Mouse (Mus musculus) stomach, embryonic 14.5 days (tissue): Measurements from ENCODE around the gene Flcn. TPM values are rescaled to one million over a fixed set of nuclear protein-coding genes. Genes with fewer than 3 reads are reported as not detected.
A peak's percentile ranks its signal among the peaks of the same experiment; 100 is the strongest.

Experiments
- ATAC-seq: fragments of 200-750 bp; cut with Nextera tagmentation; 2 replicates; pipeline ENCODE4 v1.8.0; 2017; ENCODE audit warnings: low read depth, moderate TSS enrichment; ENCODE audit not compliant: insufficient number of reproducible peaks, insufficient read depth, low FRiP score
- H3K27ac ChIP-seq: fragments of 300-500 bp; sonication (generic); 2 replicates; pipeline ENCODE4 v1.5.1; 2014; ENCODE audit warnings: mild to moderate bottlenecking, low read length, moderate library complexity, mixed read lengths
- H3K27me3 ChIP-seq: fragments of 300-500 bp; sonication (generic); 2 replicates; pipeline ENCODE4 v1.6.1; 2014; ENCODE audit warnings: low read length, control low read depth, mixed read lengths; ENCODE audit not compliant: control insufficient read depth, insufficient read depth
- H3K36me3 ChIP-seq: fragments of 300-500 bp; sonication (generic); 2 replicates; pipeline ENCODE4 v1.6.1; 2014; ENCODE audit warnings: mild to moderate bottlenecking, control low read depth, low read length, moderate library complexity, mixed read lengths; ENCODE audit not compliant: control insufficient read depth, insufficient read depth
- H3K4me1 ChIP-seq: fragments of 300-500 bp; sonication (generic); 2 replicates; pipeline ENCODE4 v1.6.1; 2014; ENCODE audit warnings: low read length, control low read depth, mixed read lengths; ENCODE audit not compliant: control insufficient read depth, insufficient read depth
- H3K4me2 ChIP-seq: fragments of 300-500 bp; sonication (generic); replicated peaks from 2 replicates; pipeline ENCODE4 v1.6.1; 2014; ENCODE audit warnings: low read depth, low read length, control low read depth
- H3K4me3 ChIP-seq: fragments of 300-500 bp; sonication (generic); 2 replicates; pipeline ENCODE4 v1.5.1; 2014; ENCODE audit warnings: low read depth, low read length, control low read depth
- H3K9ac ChIP-seq: fragments of 300-500 bp; sonication (generic); replicated peaks from 2 replicates; pipeline ENCODE4 v1.6.1; 2014; ENCODE audit warnings: low read depth, mild to moderate bottlenecking, control low read depth, low read length, moderate library complexity, mixed read lengths
- H3K9me3 ChIP-seq: fragments of 300-500 bp; sonication (generic); 2 replicates; pipeline ENCODE4 v1.6.1; 2016; ENCODE audit warnings: low read depth, low read length, control low read depth; ENCODE audit not compliant: control insufficient read depth
- WGBS: fragments of 180-500 bp; shearing (Covaris S2); extraction: QIAGEN DNeasy Blood & Tissue Kit; methylation state at CpG from one replicate; pipeline ENCODE4 v1.1.7; 2014; 5-methylcytosine and 5-hydroxymethylcytosine counted together
- polyA plus RNA-seq: library from polyadenylated mRNA; unstranded; fragments of >200 nt; fragmentation: Nextera tagmentation; extraction: Ambion mirVana; gene quantifications from 2 replicates; pipeline ENCODE4 v1.2.1, GENCODE M21; 2014

The Flcn gene
- polyA plus RNA-seq, 1 experiment from 2014 or later = 31.5 TPM

- no peak overlapping the region for H3K27ac ChIP-seq
- no peaks in the 10 kb centered on the region for H3K9me3 ChIP-seq
- no peaks in the 10 kb centered on the region for H3K27me3 ChIP-seq
- no peak overlapping the region for H3K4me2 ChIP-seq
- ATAC-seq = no peak
- no peak overlapping the region for H3K4me3 ChIP-seq
- peaks cover 76% of the 10 kb centered on the region for H3K36me3 ChIP-seq
- no peaks in the 10 kb centered on the region for H3K4me1 ChIP-seq
- H3K9ac ChIP-seq = no peak overlapping the region
- WGBS = 89% methylated on average over 10 of the region's 10 CpGs
These were observed 9.4 kb downstream of the Flcn start for GRCm38 (mm10) chr11:59800412-59800811.

- Histone ChIP-seq H3K9ac (no peak overlapping the region), H3K4me2 (no peak overlapping the region), H3K9me3 (no peaks in the 10 kb centered on the region), H3K27me3 (no peaks in the 10 kb centered on the region), H3K4me3 (no peak overlapping the region), H3K27ac (no peak overlapping the region), H3K36me3 (peaks cover 53% of the 10 kb centered on the region), H3K4me1 (no peaks in the 10 kb centered on the region)
- no peak for ATAC-seq
- WGBS = 88% methylated on average over 6 of the region's 6 CpGs
These were observed 16.4 kb downstream of the Flcn start for GRCm38 (mm10) chr11:59793390-59793789.

- Histone ChIP-seq H3K4me3 (no peak overlapping the region), H3K4me1 (peaks cover 5% of the 10 kb centered on the region; the same call in 1 of the 2 replicates), H3K27me3 (no peaks in the 10 kb centered on the region), H3K36me3 (peaks cover 24% of the 10 kb centered on the region), H3K27ac (no peak overlapping the region), H3K9me3 (no peaks in the 10 kb centered on the region), H3K9ac (no peak overlapping the region), H3K4me2 (no peak overlapping the region)
- peak; percentile 66 for ATAC-seq
- 94% methylated on average over 1 of the region's 1 CpGs for WGBS
These were observed 20.5 kb downstream of the Flcn start for GRCm38 (mm10) chr11:59789311-59789710.

GRCm38 (mm10) chr11:59787199-59787781 is 22.5 kb downstream of the Flcn start, which contains the start of gene Pld6:
TSS of gene Pld6 (minus strand) at chr11:59787645.
- H3K9me3 ChIP-seq = no peaks in the 10 kb centered on the region
- no peak within 1 kb of the TSS for H3K27ac ChIP-seq
- WGBS = under 1% methylated on average over 51 of the region's 51 CpGs
- H3K4me2 ChIP-seq = peak within 1 kb of the TSS; percentile 96
- peak within 1 kb of the TSS; percentile 60 for H3K9ac ChIP-seq
- H3K4me1 ChIP-seq = peaks cover 5% of the 10 kb centered on the region; the same call in 1 of the 2 replicates
- peaks cover 7% of the 10 kb centered on the region for H3K36me3 ChIP-seq
- H3K27me3 ChIP-seq = no peaks in the 10 kb centered on the region
- peak; percentile 71 for ATAC-seq
- H3K4me3 ChIP-seq = peak within 1 kb of the TSS; percentile 38

- Histone ChIP-seq H3K9me3 (no peaks in the 10 kb centered on the region), H3K36me3 (no peaks in the 10 kb centered on the region; the same call in 1 of the 2 replicates), H3K4me2 (peak overlapping the region; percentile 96), H3K27me3 (no peaks in the 10 kb centered on the region), H3K27ac (no peak overlapping the region), H3K4me1 (peaks cover 5% of the 10 kb centered on the region; the same call in 1 of the 2 replicates), H3K9ac (peak overlapping the region; percentile 60), H3K4me3 (peak overlapping the region; percentile 38)
- ATAC-seq = no peak; the same call in 1 of the 2 replicates
- WGBS = 40% methylated on average over 15 of the region's 15 CpGs
These were observed 23.2 kb downstream of the Flcn start for GRCm38 (mm10) chr11:59786444-59787198.

GRCm38 (mm10) chr11:59783591-59783990 is 26.2 kb downstream of the Flcn start:
- Histone ChIP-seq H3K4me2 (no peak overlapping the region), H3K27ac (no peak overlapping the region), H3K9ac (no peak overlapping the region), H3K36me3 (no peaks in the 10 kb centered on the region), H3K4me1 (peaks cover 5% of the 10 kb centered on the region; the same call in 1 of the 2 replicates), H3K9me3 (no peaks in the 10 kb centered on the region), H3K4me3 (no peak overlapping the region), H3K27me3 (no peaks in the 10 kb centered on the region)
- ATAC-seq = no peak
- WGBS = 80% methylated on average over 6 of the region's 6 CpGs

- Histone ChIP-seq H3K27ac (no peak overlapping the region), H3K4me3 (no peak overlapping the region), H3K9me3 (no peaks in the 10 kb centered on the region), H3K9ac (no peak overlapping the region), H3K4me2 (no peak overlapping the region), H3K27me3 (no peaks in the 10 kb centered on the region), H3K4me1 (peaks cover 4% of the 10 kb centered on the region; the same call in 1 of the 2 replicates), H3K36me3 (peaks cover 6% of the 10 kb centered on the region)
- 83% methylated on average over 7 of the region's 7 CpGs for WGBS
- ATAC-seq = no peak
These were observed 27.7 kb downstream of the Flcn start for GRCm38 (mm10) chr11:59782091-59782590.

- no peaks in the 10 kb centered on the region for H3K27me3 ChIP-seq
- H3K36me3 ChIP-seq = peaks cover 24% of the 10 kb centered on the region
- H3K4me2 ChIP-seq = no peak overlapping the region
- 74% methylated on average over 4 of the region's 4 CpGs for WGBS
- H3K9me3 ChIP-seq = no peaks in the 10 kb centered on the region
- H3K4me1 ChIP-seq = no peaks in the 10 kb centered on the region
- H3K4me3 ChIP-seq = no peak overlapping the region
- H3K27ac ChIP-seq = no peak overlapping the region
- H3K9ac ChIP-seq = no peak overlapping the region
- ATAC-seq = no peak
These were observed 29.6 kb downstream of the Flcn start for GRCm38 (mm10) chr11:59780241-59780640.
